Mouse (Mus musculus) adipocyte (in vitro differentiated cells): ENCODE data around the gene Cwc22.
A peak's percentile ranks its signal among the peaks of the same experiment; 100 is the strongest.
"Not testable (repeated sequence)": the region's sequence is repeated elsewhere in the genome, so short reads cannot be mapped to it uniquely, and the experiment has no call there.

Source experiments
- DNase-seq: peaks from one replicate; pipeline ENCODE4 v3.0.0-alpha.2; 2016; ENCODE audit warnings: low spot score

The Cwc22 gene

DNA sequence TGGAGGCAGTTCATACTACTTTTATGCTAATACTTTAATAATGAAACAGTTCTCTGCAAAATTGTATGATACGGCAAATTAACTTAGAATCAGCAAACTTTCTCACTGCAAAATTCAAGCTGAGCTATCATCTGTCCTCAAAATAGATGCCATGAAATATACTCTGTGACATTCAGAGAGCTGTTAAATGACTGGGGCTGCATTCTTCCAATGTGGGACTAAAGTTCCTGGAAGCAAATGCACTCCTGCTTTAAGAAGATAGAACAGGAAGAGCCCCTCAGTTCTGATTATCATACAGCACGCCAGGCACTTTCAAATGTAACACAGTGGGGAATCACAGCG lies 48.6 kb downstream of the Cwc22 start:
- DNase-seq, result peak; percentile 74

DNA sequence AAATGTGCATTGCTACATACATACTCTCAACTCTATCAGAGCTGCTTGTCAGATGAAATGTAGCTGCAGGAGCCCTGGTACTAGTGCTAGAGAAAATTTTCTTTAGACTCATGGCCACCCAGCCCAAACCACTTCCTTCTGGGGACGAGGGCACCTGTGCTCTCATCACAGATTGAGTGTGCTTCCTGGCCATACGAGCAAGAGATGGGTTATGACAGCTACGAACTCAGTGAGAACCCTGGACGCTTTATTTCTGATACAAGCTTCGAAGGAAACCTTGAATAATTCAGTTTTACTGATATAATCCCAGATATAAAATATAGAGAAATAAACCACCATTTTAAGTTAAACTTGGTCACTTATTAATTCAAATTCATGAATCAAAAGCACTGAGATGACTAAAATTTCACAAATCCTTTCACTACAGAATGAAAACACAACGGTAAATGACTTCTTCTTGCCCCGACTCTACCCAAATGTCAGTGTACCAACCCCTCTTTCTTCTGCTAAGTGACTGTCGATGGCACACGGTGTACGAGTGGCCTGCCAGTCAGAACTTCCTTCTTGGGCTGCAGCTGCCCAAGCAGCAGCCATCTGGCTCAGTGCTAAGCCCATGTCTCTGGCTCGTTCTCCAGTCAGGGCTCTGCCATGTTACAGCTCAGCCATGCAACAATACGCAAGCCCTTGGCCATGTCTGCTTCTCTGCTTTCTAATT lies 49.2 kb downstream of the Cwc22 start:
- DNase-seq, result peak; percentile 72

DNA sequence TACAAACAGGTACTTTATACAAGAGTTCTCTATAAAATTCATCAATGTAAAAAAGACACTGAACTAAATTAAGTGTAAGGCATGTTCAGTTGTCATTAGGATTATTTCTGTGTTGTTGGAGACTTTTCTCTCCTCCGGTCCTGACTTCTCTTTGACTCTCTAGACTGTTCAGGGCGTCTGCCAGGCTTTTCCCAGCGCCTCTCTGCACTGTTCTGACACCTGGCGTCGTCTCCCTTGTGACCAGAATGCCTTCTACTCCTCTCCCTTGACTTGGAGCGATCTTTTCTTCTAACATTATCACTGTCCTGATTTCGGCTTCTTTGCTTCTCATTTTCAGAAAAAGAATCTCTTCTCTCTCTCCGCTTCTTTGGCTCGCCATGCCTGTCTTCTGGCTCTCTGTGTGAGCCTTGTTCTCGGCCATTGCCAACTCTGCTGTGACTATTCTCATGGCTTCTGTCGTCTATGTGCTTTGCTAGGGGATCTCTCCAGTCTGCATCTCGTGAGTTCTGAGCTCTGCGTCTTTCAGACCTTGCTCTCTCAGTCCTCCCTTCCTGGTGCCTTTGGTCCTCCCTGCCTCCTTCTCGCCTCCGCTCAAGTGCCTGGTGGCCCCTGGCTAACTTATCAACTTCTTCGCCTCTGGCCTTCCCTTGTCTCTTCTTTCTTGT lies 50.1 kb downstream of the Cwc22 start:
- not testable (repeated sequence) for DNase-seq

DNA sequence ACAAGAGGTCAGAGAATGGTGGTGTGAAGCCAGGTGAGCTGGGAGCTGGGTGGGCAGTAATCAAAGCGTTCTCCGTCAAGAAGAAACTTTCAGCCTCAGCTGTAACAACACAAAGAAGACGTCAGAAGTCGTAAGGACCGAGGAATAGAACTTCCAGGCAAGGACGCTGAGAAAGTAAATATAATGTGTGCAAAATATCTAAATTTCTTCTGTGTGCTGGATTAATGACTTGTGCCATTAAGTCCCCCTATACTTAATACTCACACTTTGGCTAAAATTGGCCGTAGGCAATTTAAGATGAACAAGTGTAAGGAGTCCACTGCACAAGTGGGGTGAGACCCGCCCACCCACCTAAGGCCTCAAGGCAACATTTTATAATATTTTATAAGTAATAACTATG lies 51.3 kb downstream of the Cwc22 start:
- peak; percentile 73 for DNase-seq

DNA sequence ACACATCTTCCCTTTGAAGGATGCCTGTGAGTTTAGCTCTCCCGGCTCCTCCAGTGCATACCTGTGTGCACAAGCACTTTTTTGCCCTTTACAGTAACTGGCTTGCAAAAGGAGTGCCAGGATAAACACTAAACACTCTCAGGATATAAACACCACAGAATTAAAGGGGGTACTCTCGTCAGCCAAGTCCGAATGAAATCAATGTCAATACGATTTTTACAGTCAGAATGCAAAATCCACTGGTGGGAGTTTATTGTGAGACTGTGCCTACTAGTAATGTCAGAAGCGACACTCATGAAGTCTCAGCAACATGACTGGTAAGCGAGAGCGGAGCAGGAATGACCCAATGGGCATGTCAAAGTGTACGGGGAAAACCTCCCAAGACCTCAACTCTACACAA lies 52.7 kb downstream of the Cwc22 start:
- DNase-seq, result peak; percentile 74

DNA sequence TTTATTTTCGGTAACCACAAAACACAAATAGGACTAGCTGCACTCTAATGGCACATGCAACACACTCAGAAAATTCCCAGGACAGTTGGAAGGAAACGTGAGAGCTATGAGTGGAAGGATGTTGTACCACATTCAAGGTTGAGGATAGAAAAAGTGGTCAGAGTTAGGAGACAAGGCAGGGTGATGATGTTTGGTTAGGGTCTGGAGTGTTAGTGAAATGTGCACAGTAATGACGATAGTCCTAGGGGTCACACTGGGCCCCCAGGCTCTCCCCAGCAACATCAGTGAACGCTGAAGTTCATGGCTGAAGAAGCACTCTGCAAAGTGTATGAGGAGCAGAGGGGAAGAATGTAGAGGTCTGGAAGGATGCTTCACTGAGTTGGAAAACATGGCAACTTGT lies 53.6 kb downstream of the Cwc22 start:
- DNase-seq, result peak; percentile 80

DNA sequence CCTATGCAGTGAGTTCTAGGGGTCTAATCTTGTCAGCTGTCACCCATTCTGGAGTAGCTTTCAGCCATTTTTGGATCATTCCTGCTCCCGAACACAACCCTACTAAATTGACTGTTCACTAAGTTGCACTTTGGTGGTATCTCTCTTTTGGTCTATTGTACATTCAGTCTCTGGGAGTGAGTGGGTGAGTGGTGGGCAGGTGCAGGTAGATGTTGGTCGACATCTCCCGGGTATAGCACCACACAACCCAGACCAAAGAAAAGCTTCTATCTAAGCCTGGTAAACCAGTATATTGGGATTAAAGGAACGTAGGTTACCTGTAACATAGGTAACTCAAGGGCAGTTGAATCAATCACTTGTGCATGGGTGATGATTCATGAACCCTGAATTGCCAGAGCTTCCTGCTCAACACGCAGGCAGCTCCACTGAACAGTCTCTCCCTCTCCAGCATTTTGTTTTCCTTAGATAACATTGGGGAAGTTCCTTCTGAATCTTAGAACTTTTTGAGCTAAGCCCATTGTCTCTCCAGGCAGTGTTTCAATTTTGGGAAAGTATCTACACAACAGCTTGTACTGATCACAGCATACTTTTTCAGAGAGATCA lies 55.2 kb downstream of the Cwc22 start:
- peak; percentile 76 for DNase-seq

DNA sequence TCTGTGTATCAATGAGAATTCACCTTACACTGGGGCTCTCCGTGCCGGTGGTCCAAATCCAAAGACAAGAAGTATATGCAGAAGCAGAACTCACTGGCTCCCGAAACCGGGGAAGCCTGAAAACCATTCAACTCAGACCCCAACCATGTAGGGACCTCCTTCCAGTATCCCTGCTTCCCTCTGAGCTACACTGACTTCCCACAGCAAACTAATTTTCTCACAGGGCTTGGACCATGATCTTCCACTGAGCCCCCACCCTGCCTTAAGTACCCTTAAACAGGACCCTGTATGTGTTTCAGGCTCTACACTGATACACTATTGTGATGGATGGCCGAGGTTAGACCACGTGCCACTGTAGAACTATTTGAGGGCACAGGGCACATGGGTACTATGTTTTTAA lies 56.2 kb downstream of the Cwc22 start:
- no peak for DNase-seq

DNA sequence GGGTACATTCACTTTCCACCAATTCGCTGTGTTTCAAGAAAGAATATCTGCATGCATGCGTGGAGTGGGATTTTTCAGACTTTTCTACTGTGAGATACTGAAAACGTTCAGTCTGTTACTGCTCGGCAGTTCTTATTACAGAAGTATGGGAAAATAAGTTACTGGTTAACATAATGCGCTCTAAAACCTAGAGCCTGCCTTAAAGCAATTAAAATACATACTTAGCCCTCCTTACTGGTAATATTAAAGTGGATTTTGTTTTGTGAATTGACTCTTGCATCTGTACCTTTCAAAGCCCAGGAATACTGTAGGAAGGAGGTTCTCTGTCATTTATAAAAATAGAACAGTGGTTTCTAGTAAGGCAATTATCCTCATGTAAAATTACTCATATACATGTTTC lies 56.8 kb downstream of the Cwc22 start:
- peak; percentile 70 for DNase-seq

DNA sequence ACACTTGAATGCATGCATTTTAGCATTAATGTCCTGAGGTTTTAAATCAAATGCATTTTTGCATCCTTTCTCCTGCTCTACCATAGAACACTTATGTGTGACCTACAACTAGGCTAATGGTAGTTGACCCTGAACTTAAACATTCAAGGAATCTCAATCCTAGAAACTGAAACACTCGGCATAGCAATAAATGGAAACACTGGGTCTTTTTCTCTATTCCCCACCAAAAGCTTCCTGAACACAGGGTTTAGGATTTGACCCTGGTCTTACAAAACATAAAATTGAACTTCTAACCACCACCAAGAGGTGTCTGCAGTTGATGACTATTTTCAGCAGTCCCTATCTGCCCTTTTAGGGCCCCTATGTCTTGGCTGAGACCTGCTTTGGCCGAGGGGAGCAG lies 57.3 kb downstream of the Cwc22 start:
- peak; percentile 70 for DNase-seq

DNA sequence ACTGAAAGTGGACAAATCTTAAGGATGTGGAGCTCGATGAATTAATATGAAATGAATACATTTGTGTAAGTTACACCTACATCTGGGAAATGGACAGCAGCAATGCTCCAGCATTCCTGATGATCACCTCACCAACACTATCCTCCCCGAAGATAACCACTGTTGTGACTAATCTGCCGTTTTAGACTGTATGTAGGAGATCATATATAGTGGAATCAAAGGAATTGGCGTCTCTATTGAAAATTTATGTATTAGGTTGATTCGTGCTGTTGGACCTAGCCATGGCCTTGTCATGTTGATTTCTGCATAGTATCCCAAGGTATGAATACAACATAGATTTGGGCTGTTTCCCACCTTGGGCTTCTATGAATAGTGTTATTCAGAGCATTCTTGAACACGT lies 58.1 kb downstream of the Cwc22 start:
- DNase-seq, result peak; percentile 64

DNA sequence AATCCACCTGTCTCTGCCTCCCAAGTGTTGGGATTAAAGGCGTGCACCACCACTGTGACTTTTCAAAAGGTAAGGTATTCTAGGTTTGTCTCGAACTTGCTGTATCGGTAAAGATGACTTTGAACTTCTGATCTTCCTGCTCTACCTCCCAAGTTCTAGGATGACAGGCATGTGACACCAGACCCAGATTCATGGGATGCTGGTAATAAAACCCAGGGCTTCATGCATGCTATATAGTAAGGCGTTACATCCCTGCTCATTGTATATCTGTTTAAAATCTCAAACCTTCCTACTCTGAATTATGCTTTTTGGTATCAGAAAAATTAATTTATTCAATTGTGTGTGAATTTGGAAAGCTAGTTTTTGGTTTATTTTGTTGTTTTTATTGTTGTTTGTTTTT lies 59.0 kb downstream of the Cwc22 start:
- peak; percentile 66 for DNase-seq

DNA sequence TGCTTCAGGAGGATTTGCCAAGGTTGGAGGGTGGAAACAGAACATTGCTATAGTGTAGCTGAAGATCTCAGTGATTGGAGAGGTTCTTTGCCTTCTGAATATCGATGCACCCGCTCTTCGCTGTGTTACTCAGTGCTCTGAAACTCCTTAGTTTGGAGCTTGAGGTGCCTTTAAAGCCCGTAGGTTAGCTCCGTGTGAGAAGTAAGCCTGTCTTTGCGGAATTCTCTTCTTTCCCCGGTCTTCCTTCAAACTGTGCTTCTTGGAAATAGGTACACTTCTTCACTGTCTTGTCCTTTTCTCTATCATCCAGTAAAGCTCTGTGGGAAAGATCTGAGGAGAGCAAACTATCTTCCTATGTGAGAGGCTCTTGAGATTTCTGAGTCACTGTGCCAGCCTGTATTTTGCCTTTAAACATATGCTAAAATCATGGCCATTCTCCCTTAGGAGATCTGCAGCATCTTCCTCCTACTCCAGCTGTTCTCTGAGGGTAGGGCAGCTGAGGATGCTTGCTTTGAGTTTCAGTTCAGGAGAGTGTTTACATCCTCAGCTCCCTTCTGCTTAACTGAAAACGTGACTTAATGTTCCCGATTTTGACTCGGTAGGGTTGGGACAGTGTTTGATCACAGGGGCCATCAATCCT lies 60.6 kb downstream of the Cwc22 start:
- peak; percentile 77 for DNase-seq

DNA sequence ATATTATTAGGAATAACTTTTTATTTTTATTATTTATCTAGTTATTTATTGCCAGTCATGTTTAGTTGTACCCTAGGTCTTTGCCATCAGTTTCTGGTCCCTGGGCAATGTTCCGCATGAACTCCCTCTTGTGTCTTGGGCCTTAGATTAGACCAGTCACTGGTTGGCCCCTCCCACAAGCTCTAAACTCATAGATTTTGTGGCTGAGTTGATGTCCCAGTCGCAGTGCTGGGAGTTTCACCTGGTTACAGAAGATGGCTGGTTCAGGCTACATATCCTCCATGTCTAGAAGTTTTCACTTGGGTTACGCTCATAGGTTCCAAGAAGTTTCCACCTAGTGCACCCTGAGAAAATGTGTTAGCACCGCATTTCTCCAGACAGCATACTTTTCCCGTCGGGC lies 61.1 kb downstream of the Cwc22 start:
- DNase-seq, result peak; percentile 74

DNA sequence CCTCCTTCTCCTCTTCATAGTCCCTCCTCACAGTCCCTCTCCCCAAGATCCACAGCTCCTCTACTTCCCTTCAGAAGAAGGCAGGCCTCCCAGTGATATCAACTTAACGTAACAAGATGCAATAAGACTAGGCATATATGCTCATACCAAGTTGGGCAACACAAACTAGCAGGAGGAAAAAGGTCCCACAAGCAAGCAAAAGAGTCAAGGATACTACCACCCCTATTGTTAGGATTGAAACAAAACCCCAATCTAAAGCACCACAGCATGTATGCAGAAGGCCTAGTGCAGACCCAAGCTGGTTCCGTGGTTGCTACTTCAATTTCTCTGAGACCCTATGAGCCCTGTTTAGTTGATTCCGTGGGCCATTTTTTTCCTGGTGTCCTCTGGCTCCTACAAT lies 61.7 kb downstream of the Cwc22 start:
- DNase-seq, result peak; percentile 71

DNA sequence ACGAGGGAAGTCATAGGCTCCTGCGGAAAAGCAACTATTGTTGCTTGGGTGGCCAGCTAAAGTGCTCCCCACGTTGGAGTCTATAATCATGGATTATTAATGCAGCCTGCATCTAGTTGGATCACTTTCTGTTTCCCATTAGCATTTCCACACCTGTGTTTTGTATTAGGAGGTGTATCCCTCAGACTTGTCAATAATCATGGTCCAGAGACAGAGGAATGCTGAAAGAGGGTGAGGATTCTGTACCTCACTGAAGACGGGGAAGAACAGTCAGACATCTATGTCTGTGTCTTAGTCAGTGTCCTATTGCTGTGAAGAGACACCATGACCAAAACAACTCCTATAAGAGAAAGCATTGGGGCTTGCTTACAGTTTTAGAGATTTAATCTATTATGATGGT lies 63.2 kb downstream of the Cwc22 start:
- DNase-seq, result peak; percentile 72

DNA sequence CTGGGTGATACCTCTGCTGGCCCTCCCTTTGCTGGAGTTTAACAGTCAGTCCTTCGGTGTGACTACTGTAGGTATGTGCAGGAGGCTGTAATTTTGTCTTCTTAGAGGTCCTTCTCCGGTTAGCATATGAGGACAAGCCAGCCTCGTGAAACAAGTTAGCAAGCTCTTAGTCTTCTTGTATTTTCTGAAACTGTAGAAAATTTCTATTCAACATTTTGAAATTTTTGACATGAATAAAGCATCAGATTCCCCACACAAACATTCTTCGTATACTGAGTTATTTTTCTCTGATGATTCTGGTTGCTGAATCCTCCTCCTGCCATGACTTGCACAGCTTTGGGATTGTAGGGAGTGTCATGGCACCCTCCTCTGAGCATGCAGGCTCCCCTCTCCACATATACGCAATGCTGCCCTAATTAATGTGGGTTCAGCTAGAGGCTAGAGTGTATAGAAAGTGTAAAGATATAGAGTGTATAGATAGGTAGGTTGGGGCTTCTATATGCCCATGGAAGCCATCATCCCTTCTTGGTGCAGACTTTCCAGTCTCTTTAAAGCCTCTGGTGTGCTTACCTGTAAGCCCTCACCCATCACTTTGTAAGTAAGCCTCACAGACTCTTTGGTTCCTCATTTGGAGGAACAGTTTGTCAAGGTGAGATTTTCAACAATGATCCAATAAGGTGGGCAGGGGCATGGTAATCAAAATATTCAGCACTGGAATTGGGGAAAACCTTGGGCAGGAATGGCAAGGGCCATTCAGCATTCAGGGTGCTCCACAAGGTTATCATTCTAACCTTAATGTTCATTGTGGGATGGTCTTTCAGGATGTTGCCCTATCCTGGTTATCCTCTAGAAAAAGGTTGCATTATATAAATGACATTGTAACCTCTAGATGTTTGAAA lies 64.6 kb downstream of the Cwc22 start:
- peak; percentile 76 for DNase-seq

DNA sequence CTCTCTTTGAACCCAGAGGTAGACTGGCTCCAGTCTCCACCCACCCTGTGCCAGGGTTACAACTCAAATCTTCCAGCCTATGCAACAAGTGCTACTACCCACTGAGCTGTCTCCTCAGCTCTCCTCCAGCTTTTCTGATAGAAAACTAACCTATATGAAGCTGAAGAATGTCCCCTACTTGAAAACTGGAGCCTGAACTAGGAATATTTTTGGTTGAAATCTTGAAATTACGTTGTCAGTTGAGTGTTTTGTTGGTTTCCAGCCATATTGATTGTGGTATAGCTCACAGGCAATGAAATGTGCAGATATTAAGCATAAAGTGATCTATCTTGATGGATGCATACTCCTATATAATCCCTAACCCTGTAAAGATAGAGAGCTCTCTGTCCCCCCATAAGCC lies 65.8 kb downstream of the Cwc22 start:
- peak; percentile 69 for DNase-seq

DNA sequence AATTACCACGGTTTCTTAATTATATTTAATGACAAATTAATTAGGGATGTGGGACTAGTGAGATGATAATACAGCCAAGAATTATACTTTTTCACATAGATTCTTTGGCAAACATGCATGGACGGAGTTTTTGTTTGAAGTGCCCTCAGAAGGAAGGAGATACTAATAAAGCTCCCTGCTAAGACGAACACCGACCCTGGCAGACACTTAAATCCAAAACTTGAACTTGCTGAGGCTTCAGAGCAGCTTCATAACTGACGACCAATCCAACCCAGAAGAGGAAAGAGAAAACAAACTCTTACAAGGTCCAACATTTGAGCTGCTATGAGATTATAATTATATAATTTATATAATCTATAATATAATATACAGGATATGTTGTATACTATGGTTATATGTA lies 66.4 kb downstream of the Cwc22 start:
- peak; percentile 72 for DNase-seq

DNA sequence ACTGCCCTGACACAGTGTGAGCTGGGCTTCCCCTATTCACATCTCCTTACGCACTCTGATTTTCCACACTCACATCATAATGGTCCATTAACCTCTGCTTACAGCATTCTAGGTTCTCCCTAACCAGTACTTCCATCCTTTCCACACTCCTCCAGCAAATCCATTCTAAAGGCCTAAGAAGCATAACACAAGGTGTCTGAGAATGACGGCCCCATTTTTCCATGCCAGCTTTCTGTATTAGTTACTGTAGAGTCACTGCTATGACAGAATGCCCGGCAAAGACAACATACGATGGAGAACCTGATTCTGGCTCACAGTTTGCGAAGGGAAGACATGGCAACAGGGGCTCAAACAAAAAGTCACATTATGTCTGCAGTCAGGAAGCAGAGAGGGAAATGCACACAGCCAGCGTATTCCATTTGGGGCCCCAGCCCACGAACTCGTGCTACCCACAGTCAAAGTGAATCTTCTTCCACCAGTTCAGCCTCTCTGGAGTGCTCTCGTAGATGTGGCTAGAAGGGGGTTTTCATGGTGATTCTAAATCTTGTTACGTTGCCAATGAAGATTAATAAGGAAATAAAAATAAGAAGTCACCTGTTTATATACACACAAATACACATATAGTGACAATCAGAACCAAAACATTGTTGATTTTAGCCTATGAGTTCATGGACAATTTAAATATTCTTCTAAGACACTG lies 68.9 kb downstream of the Cwc22 start:
- peak; percentile 72 for DNase-seq

DNA sequence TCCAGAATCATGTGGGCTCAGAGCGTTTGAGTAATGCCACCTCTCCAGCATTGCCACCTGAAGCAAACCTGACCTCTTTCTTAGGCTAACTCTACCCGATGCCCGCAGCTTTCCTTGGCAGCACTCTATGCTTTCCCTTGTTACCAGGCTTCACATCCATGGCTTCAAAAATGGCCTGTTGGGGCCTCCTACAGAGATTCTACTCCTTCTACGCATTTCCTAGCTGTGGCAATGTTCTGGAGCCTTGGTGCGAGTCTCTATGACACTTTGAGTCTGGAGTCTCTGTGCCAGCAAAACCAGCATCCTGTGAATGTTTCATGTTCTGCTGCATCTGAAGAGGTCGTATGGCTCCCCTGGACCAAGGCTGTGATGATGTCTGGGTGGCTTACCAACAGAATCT lies 69.8 kb downstream of the Cwc22 start:
- no peak for DNase-seq
